Mouse (Mus musculus): ENCODE results near the gene S100a3.

The S100a3 gene

GRCm38 (mm10) chr3:90600458-90601195, 40.2 kb downstream of the S100a3 start:
- DNase-seq (ENCODE audit: low read depth, low spot score) = no peak

GRCm38 (mm10) chr3:90601486-90602110, 41.2 kb downstream of the S100a3 start, which contains the start of gene Gm42674:
Gene Gm42674 (plus strand): TSS chr3:90601904.
- no peak for DNase-seq (ENCODE audit: low read depth, low spot score)

GRCm38 (mm10) chr3:90603623-90604022, 43.2 kb downstream of the S100a3 start, which contains the start of gene S100a4:
Gene S100a4 (plus strand): TSS chr3:90603771.
- DNase-seq (ENCODE audit: low read depth, low spot score) = no peak

GRCm38 (mm10) chr3:90604416-90604815, 44.0 kb downstream of the S100a3 start:
- no peak for DNase-seq (ENCODE audit: low read depth, low spot score)

DNA sequence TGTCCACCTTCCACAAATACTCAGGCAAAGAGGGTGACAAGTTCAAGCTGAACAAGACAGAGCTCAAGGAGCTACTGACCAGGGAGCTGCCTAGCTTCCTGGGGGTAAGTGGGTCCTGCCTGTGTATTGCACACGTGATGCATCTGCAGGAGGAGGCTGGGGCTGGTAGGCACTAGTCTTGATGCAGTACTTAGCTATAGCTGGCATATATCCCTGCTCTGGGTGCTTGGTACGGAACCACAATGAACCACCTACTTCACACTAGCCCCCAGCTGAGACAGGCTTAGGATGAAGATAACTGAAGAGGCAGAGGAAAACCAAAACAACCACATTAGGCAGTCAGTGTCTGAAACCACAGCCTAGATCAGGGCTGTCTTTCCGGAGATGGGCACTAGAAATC, 44.7 kb downstream of the S100a3 start:
- no peak for DNase-seq (ENCODE audit: low read depth, low spot score)

GRCm38 (mm10) chr3:90605736-90606135, 45.4 kb downstream of the S100a3 start:
- no peak for DNase-seq (ENCODE audit: low read depth, low spot score)

DNA sequence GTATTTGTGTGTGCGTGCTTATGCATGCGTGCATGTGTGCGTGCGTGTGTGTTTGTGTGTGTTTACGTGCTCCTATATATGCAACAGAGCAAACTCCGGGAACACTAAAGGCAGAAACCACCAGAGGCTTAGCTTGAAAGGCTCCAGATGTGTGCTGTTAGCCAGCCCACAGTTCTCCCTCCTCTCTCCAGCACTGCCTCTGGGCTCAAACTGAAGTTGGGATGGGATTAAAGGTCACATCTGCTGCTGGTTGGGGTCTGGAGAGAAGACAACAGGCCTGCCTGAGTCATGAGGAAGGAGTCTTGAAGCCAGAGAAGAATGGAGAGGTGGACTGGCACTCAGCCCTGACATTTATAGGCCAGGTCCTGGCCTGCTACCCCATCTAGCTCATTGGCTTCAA, 45.8 kb downstream of the S100a3 start:
- DNase-seq (ENCODE audit: low read depth, low spot score) = no peak

GRCm38 (mm10) chr3:90607361-90607760, 47.0 kb downstream of the S100a3 start:
- DNase-seq (ENCODE audit: low read depth, low spot score) = no peak

- no peak for DNase-seq (ENCODE audit: low read depth, low spot score)
Measured at GRCm38 (mm10) chr3:90608223-90608622, 47.8 kb downstream of the S100a3 start, which contains the start of gene S100a5. Gene S100a5 (plus strand): TSS chr3:90608523.

GRCm38 (mm10) chr3:90609102-90609501, 48.7 kb downstream of the S100a3 start:
- DNase-seq (ENCODE audit: low read depth, low spot score) = no peak

GRCm38 (mm10) chr3:90611494-90611893, 51.1 kb downstream of the S100a3 start:
- no peak for DNase-seq (ENCODE audit: low read depth, low spot score)

DNA sequence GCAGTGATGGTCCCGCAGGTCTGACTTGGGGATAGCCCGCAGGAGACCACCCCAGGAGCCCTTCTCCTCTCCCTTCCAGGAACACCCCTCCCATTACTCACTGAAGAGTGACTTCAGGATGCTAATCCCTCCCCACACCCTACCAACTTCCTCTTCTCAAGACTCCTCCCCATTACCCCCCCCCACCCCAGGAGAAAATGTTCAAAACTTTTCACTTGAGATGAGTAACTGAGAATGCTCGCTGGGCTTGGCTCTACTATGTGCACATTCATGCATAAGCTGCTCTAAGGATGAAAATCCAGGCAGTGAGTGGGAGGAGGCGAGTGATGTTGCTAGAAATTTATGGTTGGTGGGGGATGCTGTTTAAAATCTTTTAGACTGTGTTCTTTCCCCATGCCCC, 51.7 kb downstream of the S100a3 start:
- no peak for DNase-seq (ENCODE audit: low read depth, low spot score)

GRCm38 (mm10) chr3:90612728-90613291, 52.4 kb downstream of the S100a3 start, which contains the start of gene S100a6:
Gene S100a6 (plus strand): TSS chr3:90612882.
- peak; percentile 54 for DNase-seq (ENCODE audit: low read depth, low spot score)

DNA sequence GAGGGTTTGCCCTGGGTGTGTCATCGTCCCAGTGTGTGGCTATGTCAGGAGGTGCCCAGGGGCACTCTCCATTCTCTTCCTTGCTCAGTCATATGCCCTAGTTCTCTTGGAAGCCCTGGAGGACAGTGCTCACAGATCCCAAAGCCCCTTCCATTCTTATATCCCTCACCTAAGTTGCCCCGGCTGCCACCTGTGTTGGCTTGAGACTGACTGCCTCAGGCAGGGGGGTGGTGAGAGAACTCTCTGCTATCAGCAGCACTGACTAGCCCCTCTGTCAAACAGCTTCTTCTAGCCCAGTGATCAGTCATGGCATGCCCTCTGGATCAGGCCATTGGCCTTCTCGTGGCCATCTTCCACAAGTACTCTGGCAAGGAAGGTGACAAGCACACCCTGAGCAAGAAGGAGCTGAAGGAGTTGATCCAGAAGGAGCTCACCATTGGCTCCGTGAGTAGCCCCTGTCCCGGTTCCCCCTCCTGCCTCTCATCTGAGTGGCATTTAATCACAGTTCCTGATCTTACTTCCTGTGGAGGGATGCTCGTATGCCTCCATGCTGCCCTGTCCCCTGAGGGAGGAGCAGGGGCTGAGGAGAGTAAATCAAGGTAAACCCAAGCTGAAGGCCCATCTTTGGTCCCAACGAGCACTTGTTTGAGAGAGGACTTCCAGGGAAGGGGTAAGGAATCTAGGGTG, 53.2 kb downstream of the S100a3 start:
- DNase-seq (ENCODE audit: low read depth, low spot score) = no peak

GRCm38 (mm10) chr3:90614148-90614530, 53.8 kb downstream of the S100a3 start:
- DNase-seq (ENCODE audit: low read depth, low spot score) = no peak

DNA sequence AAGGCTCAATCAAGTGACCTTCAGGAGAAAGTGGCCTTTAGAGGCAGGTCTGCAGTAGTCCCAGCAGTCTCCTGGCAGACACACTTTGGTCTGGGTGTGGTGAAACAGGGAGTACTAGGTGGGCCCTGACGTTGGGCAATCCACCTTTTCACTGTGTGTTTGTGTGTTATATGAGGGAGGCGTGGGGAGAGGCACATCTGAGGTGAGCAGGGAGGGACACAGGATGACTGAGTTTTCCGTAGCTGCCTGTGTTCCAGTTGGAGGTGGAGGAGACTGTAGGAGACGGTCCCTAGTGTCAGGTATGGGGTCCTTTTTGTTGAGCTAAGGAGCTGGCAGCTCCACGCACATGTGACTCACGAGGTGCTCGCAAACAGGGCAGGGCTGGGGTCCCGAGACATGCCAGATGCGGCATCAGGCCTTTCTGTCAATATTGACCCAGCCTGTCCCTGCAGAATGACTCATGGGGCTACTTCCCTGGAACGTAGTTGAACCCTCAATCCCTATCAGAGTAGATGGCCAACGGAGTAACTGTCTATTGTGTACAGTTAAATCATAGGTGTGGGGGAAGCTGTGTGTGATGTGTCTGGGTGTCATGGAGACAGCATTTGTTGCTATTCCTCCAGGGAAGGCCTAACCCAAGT, 54.4 kb downstream of the S100a3 start:
- DNase-seq (ENCODE audit: low read depth, low spot score) = no peak

DNA sequence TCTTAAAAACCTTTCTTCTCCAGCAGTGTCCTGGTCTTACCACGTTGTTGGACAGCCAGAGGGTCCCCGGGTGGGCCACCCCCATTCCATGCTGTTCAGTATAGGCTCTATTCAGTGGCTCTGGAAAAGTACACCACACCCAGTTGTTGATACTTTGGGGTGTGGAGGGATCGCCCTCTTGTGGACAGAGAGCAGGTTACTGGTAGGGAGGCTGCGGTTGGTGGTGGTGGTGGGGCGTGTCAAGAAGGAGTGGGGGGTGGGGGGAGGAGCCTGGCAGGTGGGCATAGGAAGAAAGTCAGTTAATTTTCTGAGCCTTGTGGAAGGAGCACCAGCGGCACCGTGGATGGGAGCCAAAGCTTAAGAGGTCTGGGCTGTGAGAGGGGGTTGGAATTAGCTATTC, 55.0 kb downstream of the S100a3 start:
- DNase-seq (ENCODE audit: low read depth, low spot score) = peak; percentile 67

- DNase-seq (ENCODE audit: low read depth, low spot score) = no peak
Measured at GRCm38 (mm10) chr3:90615911-90616310, 55.5 kb downstream of the S100a3 start.

GRCm38 (mm10) chr3:90617586-90617985, 57.2 kb downstream of the S100a3 start:
- peak; percentile 48 for DNase-seq (ENCODE audit: low read depth, low spot score)

DNA sequence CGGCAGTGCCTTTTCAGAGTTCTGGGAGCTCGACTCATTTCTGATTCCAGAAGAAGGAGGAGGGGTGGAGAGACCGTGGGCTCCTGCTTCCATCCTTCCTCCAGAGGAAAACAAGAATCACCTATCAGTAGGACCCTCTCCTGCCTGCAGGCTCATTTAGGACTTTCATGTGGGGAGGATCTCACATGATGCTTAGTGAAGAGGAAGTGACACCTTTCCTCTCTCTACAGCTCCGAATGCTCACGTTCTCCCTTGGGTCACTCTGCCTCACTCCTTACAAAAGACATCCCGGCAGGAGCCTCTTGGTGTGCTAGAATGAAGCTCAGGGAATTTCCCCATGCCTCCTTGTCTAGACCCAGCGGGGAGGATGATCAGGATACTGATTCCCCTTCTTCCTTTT, 61.2 kb downstream of the S100a3 start:
- peak; percentile 7 for DNase-seq (ENCODE audit: low read depth, low spot score)

GRCm38 (mm10) chr3:90623435-90624071, 63.2 kb downstream of the S100a3 start:
- DNase-seq (ENCODE audit: low read depth, low spot score) = peak; percentile 62

All from A20 (cell line).